Mouse (Mus musculus) heart, embryonic 16.5 days (tissue): ENCODE results near the gene Ehd1. TPM values are rescaled to one million over a fixed set of nuclear protein-coding genes. Genes with fewer than 3 reads are reported as not detected.
"Not testable (repeated sequence)": the region's sequence is repeated elsewhere in the genome, so short reads cannot be mapped to it uniquely, and the experiment has no call there.

Experiments
- ATAC-seq: fragments of 200-750 bp; cut with Nextera tagmentation; replicated peaks from 2 replicates; pipeline ENCODE4 v1.8.0; 2017; ENCODE audit warnings: moderate number of reproducible peaks; ENCODE audit not compliant: insufficient read depth, low FRiP score; ENCODE audit errors: extremely low read depth
- H3K27ac ChIP-seq: fragments of 300-500 bp; sonication (generic); 2 replicates; pipeline ENCODE4 v1.5.1; 2014; ENCODE audit warnings: mild to moderate bottlenecking, low read length, control low read depth, moderate library complexity
- H3K27me3 ChIP-seq: fragments of 300-500 bp; sonication (generic); 2 replicates; pipeline ENCODE4 v1.6.1; 2014; ENCODE audit warnings: low read length, mixed read lengths; ENCODE audit not compliant: control insufficient read depth, insufficient read depth
- H3K36me3 ChIP-seq: fragments of 300-500 bp; sonication (generic); 2 replicates; pipeline ENCODE4 v1.6.1; 2014; ENCODE audit not compliant: control insufficient read depth, insufficient read depth
- H3K4me1 ChIP-seq: fragments of 300-500 bp; sonication (generic); 2 replicates; pipeline ENCODE4 v1.6.1; 2014; ENCODE audit warnings: low read length, mixed read lengths; ENCODE audit not compliant: control insufficient read depth, insufficient read depth
- H3K4me2 ChIP-seq: fragments of 300-500 bp; sonication (generic); 2 replicates; pipeline ENCODE4 v1.6.1; 2014; ENCODE audit warnings: low read depth, mild to moderate bottlenecking, control low read depth, low read length
- H3K4me3 ChIP-seq: fragments of 300-500 bp; sonication (generic); 2 replicates; pipeline ENCODE4 v1.5.1; 2014; ENCODE audit warnings: mild to moderate bottlenecking, control low read depth, low read length
- H3K9ac ChIP-seq: fragments of 300-500 bp; sonication (generic); 2 replicates; pipeline ENCODE4 v1.6.1; 2014; ENCODE audit warnings: low read length, control low read depth
- H3K9me3 ChIP-seq: fragments of 300-500 bp; sonication (generic); replicated peaks from 2 replicates; pipeline ENCODE4 v1.6.1; 2016; ENCODE audit warnings: low read length; ENCODE audit not compliant: control insufficient read depth
- WGBS: fragments of 180-500 bp; shearing (Covaris S2); extraction: QIAGEN DNeasy Blood & Tissue Kit; methylation state at CpG from one replicate; pipeline ENCODE4 v1.1.7; 2014; 5-methylcytosine and 5-hydroxymethylcytosine counted together
- polyA plus RNA-seq: library from polyadenylated mRNA; unstranded; fragments of >200 nt; fragmentation: Nextera tagmentation; extraction: Ambion mirVana; gene quantifications from 2 replicates; pipeline ENCODE4 v1.2.1, GENCODE M21; 2015

Ehd1 gene
- polyA plus RNA-seq, 1 experiment from 2014 or later, result 73.2 TPM

DNA sequence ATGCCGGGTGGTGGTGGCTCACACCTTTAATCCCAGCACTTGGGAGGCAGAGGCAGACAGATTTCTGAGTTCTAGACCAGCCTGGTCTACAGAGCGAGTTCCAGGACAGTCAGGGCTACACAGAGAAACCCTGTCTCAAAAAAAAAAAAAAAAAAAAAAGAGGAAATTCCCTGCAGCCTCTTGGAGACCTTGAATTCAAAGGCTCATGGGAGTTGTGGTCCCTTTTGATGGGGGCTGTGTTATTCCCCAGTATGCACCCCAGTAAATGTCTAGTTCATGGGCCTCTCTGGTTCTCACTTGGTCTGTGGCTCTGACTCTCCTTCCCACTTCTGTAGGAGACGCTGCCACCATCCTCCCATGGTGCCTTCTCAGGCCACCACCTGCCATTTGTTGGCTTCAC lies 35.3 kb downstream of the Ehd1 start:
- not testable (repeated sequence) for H3K4me3 ChIP-seq, H3K9me3 ChIP-seq, ATAC-seq, H3K4me2 ChIP-seq, H3K9ac ChIP-seq, H3K27me3 ChIP-seq, H3K4me1 ChIP-seq, H3K27ac ChIP-seq
- peaks cover 24% of the 10 kb centered on the region for H3K36me3 ChIP-seq
- WGBS, result 83% methylated on average over 3 of the region's 3 CpGs

DNA sequence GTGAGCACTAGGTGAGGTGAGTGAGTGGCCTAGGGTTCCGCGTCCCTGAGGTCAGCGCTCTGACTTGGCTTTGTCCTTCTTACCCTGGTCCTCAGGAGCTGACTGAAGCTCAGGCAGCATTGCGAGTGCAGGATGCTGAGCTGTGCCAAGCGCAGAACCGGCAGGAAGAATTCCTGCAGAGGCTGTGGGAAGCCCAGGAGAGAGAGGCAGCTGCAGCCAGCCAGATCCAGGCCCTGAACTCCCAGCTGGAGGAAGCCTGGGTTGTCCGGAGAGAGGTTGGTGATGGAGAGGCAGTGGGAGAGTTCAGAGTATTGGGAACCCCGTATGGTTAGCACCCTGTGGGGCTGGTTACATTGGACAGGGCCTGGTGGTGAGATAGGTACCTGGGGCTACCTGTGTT lies 37.3 kb downstream of the Ehd1 start:
- Histone ChIP-seq H3K4me2 (no peak overlapping the region), H3K4me1 (no peaks in the 10 kb centered on the region), H3K27ac (no peak overlapping the region), H3K4me3 (no peak overlapping the region), H3K9me3 (no peaks in the 10 kb centered on the region), H3K36me3 (peaks cover 37% of the 10 kb centered on the region), H3K9ac (no peak overlapping the region), H3K27me3 (no peaks in the 10 kb centered on the region)
- WGBS, result 90% methylated on average over 8 of the region's 8 CpGs
- ATAC-seq, result no peak

DNA sequence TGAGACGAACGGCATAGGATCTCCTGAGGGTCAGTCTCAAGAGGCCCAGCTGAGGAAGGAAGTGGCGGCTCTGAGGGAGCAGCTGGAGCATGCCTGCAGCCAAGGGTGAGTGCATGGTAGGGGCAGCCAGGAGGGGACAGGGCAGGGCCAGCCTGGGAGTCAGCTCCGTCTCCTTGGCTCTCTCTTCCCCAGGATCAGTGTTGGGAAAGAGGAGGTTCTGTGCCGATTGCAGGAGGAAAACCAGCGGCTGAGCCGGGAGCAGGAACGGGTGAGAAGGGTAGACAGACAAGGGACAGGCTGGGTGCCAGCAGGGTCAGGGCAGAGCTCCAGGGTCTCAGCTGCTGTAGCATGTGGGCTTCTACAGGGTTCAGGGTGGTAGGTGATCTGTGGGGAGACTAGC lies 38.0 kb downstream of the Ehd1 start:
- no peaks in the 10 kb centered on the region for H3K4me1 ChIP-seq
- H3K36me3 ChIP-seq, result peaks cover 39% of the 10 kb centered on the region
- H3K9me3 ChIP-seq, result no peaks in the 10 kb centered on the region
- no peak overlapping the region for H3K27ac ChIP-seq
- H3K4me2 ChIP-seq, result no peak overlapping the region
- WGBS, result 78% methylated on average over 8 of the region's 8 CpGs
- no peak overlapping the region for H3K9ac ChIP-seq
- H3K4me3 ChIP-seq, result no peak overlapping the region
- no peak for ATAC-seq
- H3K27me3 ChIP-seq, result no peaks in the 10 kb centered on the region

DNA sequence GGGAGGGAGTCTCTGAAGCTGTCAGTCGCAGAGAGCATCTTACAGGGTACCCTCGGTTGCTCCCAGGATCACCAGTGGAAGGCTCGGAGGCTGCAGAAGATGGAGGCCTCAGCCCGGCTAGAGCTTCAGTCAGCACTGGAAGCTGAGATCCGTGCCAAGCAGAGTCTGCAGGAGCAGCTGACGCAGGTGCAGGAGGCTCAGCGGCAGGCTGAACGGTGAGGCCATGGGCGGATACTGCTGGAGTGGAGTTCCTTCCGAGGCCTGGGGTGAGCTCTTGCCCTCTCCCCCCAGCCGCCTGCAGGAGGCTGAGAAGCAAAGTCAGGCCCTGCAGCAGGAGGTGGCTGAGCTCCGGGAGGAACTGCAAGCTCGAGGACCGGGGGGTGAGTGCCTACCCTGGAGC lies 39.0 kb downstream of the Ehd1 start:
- peaks cover 36% of the 10 kb centered on the region for H3K36me3 ChIP-seq
- H3K9ac ChIP-seq, result no peak overlapping the region
- H3K4me2 ChIP-seq, result no peak overlapping the region
- H3K9me3 ChIP-seq, result no peaks in the 10 kb centered on the region
- H3K27ac ChIP-seq, result no peak overlapping the region
- 78% methylated on average over 14 of the region's 14 CpGs for WGBS
- ATAC-seq, result no peak
- no peaks in the 10 kb centered on the region for H3K4me1 ChIP-seq
- H3K27me3 ChIP-seq, result no peaks in the 10 kb centered on the region
- H3K4me3 ChIP-seq, result no peak overlapping the region

DNA sequence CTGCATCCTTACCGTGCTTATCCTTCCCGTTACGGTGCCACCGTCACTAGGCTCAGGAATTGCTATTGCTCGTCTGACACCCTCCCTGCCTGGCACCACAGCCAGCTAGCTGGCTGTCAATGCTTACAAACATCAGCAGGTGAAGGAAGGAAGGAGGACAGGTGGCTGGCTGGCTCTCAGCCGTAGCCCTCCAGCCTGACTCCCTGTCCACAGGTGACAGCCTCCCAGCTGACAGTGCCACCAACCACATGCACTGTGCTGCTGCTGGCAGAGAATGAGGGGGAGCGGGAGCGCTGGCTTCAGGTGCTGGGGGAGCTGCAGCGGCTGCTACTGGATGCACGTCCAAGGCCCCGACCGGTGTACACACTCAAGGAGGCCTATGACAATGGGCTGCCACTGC lies 41.6 kb downstream of the Ehd1 start:
- Histone ChIP-seq H3K9ac (no peak overlapping the region), H3K27me3 (no peaks in the 10 kb centered on the region), H3K4me2 (no peak overlapping the region), H3K4me3 (no peak overlapping the region), H3K4me1 (peaks cover 8% of the 10 kb centered on the region), H3K36me3 (peaks cover 28% of the 10 kb centered on the region), H3K9me3 (no peaks in the 10 kb centered on the region), H3K27ac (no peak overlapping the region)
- 87% methylated on average over 12 of the region's 12 CpGs for WGBS
- no peak for ATAC-seq

DNA sequence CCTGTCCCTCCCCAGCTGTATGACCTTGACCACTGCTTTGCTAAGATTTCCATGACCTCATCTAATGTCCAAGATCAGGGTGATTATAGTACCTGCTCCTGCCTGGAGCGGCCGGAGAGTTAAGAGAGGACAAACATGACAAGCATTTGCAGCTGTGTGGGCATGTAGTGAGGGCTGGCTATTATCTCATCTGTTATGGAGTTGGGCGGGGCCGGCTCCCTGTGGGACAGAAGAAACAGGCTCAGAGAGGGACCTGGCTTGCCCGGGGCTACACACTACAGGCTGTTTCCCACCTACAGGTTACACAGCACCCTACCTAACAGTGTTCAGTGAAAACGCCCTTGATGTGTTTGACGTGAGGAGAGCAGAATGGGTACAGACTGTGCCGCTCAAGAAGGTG lies 44.8 kb downstream of the Ehd1 start:
- H3K27ac ChIP-seq, result no peak overlapping the region
- WGBS, result 49% methylated on average over 8 of the region's 8 CpGs
- no peak overlapping the region for H3K9ac ChIP-seq
- no peaks in the 10 kb centered on the region for H3K27me3 ChIP-seq
- H3K36me3 ChIP-seq, result peaks cover 15% of the 10 kb centered on the region; the same call in 1 of the 2 replicates
- peak; percentile 40; the same call in 1 of the 2 replicates for ATAC-seq
- H3K9me3 ChIP-seq, result no peaks in the 10 kb centered on the region
- H3K4me2 ChIP-seq, result no peak overlapping the region
- peaks cover 8% of the 10 kb centered on the region for H3K4me1 ChIP-seq
- no peak overlapping the region for H3K4me3 ChIP-seq

DNA sequence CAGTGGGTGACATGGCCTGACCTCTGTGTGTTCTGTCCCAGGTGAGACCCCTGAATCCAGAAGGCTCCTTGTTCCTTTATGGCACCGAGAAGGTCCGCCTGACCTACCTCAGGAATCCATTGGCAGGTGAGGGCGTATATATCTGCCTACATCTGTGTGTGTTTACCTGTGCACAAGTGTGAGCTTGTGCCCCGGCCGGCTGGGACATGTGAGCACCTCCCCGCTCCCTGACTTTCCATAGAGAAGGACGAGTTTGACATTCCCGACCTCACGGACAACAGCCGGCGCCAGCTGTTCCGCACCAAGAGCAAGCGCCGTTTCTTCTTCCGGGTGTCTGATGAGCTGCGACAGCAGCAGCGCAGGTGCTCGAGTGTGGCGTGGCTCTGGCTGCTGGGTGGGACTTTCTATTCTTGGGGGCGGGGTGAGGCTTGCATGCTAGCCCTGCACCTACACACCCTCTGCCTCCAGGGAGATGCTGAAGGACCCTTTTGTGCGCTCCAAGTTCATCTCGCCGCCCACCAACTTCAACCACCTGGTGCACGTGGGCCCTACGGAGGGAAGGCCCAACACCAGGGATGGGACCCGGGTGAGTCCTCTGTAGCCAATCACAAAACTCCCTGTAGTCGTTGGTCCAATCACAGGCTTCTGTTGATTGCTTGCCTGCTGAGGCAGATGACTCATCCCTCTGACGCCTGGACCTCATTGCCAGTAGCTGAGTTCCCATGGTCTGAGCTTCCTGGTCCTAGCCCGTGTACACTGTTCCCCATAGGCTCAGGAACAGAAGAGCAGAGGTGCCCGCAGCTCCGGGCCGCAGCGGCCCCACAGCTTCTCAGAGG lies 45.5 kb downstream of the Ehd1 start:
- Histone ChIP-seq H3K9me3 (no peaks in the 10 kb centered on the region), H3K4me3 (no peak overlapping the region), H3K36me3 (peaks cover 14% of the 10 kb centered on the region; the same call in 1 of the 2 replicates), H3K4me2 (no peak overlapping the region), H3K27me3 (no peaks in the 10 kb centered on the region), H3K27ac (no peak overlapping the region), H3K4me1 (peaks cover 8% of the 10 kb centered on the region), H3K9ac (no peak overlapping the region)
- no peak for ATAC-seq
- WGBS, result 70% methylated on average over 33 of the region's 33 CpGs

DNA sequence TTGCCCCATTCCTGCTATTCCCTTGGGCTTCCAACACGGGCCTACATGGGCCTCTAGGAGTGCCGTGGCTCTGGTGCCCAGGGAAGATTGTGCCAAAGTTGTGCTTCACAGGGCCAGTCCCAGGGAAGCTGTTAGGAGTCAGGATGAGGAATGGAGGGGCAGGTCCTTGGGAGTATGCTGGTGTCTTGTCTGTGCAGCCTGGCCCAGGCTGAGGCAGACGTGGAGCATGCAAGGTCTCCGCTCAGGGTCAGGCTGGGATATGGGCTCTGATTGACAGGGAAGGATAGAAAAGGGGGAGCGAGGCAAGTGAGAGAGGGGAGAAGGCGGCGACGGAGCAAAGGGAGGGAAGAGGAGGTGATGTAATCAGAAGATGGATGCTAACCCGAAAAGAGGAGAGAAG lies 48.2 kb downstream of the Ehd1 start:
- Histone ChIP-seq H3K4me3 (no peak overlapping the region), H3K4me1 (peaks cover 8% of the 10 kb centered on the region), H3K4me2 (no peak overlapping the region), H3K27me3 (no peaks in the 10 kb centered on the region), H3K9ac (no peak overlapping the region), H3K36me3 (no peaks in the 10 kb centered on the region), H3K27ac (no peak overlapping the region), H3K9me3 (no peaks in the 10 kb centered on the region)
- 75% methylated on average over 9 of the region's 9 CpGs for WGBS
- no peak for ATAC-seq

DNA sequence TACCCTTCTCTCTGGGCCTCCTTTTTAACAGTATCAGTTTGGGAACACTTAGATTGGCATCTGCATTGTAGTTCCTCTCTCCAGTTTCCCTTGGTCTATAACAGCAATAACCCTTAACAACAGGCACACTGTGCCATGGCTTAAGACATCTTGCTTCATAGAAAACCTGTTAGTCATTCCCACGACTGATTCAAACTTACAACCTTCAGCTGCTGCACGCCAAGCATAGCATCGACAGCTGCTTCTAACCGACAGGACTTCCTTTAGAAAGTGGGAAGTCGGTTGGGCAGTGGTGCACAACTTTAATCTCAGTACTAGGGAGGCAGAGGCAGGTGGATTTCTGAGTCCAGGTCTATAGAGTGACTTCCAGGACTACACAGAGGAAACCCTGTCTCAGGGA lies 54.7 kb downstream of the Ehd1 start:
- 38% methylated on average over 5 of the region's 5 CpGs for WGBS
- ATAC-seq, result no peak
- H3K4me2 ChIP-seq, result peak overlapping the region; percentile 62
- H3K9me3 ChIP-seq, result no peaks in the 10 kb centered on the region
- H3K9ac ChIP-seq, result peak overlapping the region; percentile 41
- H3K36me3 ChIP-seq, result no peaks in the 10 kb centered on the region
- H3K4me1 ChIP-seq, result peaks cover 20% of the 10 kb centered on the region
- no peak overlapping the region for H3K27ac ChIP-seq
- H3K27me3 ChIP-seq, result no peaks in the 10 kb centered on the region
- peak overlapping the region; percentile 28; the same call in 1 of the 2 replicates for H3K4me3 ChIP-seq
